Mouse (Mus musculus): ENCODE measurements around the gene Aifm2.

- TF ChIP-seq CTCF (IDR thresholded peaks at IDR 0.05; ENCODE audit: borderline replicate concordance, extremely low read depth, insufficient read depth, insufficient read length) (no peak), POLR2A (IDR thresholded peaks at IDR 0.05; ENCODE audit: borderline replicate concordance, extremely low read depth, insufficient read depth, insufficient read length, poor library complexity, severe bottlenecking) (no peak)
These were observed 22.5 kb downstream of the Aifm2 start for GRCm38 (mm10) chr10:61737537-61737936.
